Mouse (Mus musculus): Measurements from ENCODE around the gene Cks1b.

Cks1b gene

GRCm38 (mm10) chr3:89395806-89396653 is 22.2 kb downstream of the Cks1b start:
- peak; percentile 91 for DNase-seq (ENCODE audit: low spot score)

DNA sequence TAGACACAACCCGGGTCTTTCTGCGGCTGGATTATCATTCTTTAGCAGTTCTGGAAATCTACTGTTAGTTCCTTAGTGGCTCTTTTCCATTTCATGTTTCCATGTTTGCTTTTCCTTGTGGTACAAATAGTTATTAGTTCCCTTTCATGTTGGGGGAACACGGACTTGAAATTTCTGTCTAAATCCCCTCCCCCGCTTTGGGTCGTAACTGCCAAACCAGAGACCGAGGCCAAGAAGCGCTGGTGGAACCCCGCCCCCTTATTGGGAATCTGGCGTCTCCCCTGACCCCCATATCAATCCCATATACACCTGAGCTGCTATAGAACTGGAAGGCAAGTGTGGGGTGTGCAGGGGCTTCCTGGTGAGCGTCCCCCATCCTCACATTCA is 22.8 kb downstream of the Cks1b start:
- no peak for DNase-seq (ENCODE audit: low spot score)

DNA sequence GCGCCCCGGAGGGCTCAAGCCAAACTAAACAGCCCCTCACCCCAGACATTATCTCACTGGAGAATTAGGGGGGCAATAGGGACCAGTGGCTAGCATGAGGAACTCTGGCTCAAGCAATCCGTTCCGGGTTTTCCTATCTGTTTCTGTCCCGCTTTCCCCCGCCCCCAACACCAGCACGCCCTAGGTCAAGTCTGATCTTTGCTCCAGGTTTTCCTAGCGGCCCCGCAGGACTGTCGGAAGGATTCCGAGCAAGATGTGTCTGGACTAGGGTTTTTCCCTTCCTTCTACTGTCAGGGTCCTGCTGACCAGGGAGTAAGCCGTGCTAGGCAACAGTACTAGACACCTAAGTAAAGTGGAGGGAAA is 23.3 kb downstream of the Cks1b start:
- peak; percentile 95 for DNase-seq (ENCODE audit: low spot score)

- DNase-seq (ENCODE audit: low spot score), result peak; percentile 78
Measured at GRCm38 (mm10) chr3:89394006-89394893, 23.9 kb downstream of the Cks1b start, which contains the start of gene Zbtb7b. TSS of gene Zbtb7b (minus strand) at chr3:89394776.

- peak; percentile 98 for DNase-seq (ENCODE audit: low spot score)
Measured at GRCm38 (mm10) chr3:89393605-89394004, 24.6 kb downstream of the Cks1b start.

- peak; percentile 54 for DNase-seq (ENCODE audit: low spot score)
Measured at GRCm38 (mm10) chr3:89392871-89393311, 25.3 kb downstream of the Cks1b start.

DNA sequence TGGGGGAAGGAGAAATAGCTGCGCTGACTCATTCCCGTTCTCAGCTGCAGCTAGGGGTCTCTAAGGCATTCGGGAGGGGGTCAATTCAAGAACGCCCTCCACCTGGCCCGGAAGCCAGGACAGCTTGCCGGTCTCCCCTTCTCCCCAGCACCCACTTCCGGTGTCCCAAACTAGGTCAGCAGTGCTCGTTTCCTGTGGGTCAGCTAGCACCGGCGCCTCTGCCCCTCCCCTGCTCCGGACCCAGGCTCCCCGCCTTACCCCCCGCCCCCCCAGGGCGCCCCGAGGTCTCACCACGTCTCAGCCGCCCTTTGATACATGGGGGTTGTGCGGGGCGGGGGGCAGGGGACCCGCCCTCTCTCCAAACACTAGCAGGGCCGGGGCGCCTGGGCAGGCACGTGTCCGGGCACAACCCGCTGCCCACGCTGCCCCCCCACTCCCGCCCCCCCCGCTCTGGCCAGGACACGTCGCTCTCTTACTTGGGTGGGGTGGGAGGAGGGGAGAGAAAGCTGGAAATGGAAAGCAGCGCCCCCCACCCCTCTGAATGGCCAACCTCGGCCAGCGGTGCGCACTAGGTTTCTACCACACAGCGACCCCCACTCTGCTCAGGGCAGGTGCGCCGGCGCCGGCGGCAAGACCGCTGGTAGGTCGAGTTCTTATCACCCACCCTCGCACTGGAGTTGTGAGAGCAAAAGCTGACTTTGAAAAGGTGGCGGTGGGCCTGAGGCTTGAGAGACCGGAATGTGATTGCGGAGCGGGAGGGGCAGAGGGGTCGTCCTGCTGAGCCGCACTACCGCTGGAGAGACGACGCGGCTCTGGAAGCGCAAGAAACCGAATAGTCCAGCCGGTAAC is 26.3 kb downstream of the Cks1b start:
- DNase-seq (ENCODE audit: low spot score), result peak; percentile 67

DNA sequence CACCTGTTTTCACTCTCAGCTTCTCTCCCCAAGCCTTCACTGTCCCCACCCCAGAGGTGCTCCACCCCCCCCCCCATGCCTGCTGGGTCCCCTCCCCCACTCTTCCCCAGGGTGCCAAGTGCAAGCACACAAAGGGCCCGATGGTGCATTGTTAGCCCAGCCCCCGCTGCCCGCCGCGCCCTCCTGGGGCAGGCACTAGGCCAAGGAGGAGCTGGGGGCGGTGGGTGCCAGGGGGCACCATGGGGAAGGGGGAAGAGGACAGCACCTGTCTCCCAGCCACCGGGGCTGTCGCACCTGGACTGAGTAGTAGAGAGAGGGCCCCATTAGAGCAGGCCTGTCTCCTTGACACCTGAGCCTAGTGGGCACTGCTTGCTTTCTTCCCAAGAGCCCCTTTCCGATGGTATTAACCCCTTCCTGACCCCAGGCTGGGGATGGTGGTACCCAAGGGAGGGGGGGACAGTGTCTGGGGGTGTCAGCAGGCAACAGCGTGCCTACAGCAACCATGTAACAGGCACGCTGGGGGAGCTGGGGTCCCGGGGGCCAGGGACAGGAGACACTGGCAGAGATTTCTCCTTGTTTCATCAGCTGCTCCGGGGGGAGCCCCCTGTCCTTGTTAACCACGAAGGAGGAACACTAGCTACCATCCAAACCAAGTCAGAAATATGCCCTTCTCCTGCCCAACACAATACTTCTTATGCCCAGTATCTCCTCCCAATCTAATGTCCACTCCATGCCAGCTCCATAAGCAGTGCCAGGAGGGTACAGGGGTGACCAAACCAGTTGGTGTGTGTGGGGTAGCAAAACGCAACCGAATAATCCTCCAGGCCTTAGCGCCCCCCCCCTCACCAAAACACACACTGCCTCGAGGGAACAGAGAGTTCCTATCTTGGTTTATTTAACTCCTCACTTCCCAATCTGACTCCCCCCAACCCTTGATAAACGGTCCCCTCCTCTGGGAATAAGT is 27.2 kb downstream of the Cks1b start:
- DNase-seq (ENCODE audit: low spot score), result no peak

DNA sequence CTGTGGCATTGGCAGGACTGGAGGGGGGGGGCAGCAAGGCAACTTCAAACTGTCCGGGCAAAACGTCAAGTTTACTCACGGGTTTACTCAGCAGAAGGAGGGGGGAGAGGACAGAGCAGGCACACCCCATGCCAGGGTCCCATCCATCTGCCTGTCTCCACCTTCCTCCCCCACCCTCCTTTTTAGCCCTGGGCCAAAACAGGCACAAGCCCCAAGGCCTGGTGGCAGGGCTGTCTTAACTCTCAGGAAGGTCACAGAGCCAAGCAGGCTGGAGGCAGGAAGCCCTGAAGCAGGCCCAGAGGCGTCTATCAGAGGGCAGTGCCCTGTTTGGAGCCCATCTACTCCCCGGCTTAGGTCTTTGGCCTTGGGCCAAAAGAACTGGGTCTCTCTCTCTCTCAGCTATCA is 28.1 kb downstream of the Cks1b start:
- DNase-seq (ENCODE audit: low spot score), result no peak

- DNase-seq (ENCODE audit: low spot score), result peak; percentile 70
Measured at GRCm38 (mm10) chr3:89388901-89389740, 29.1 kb downstream of the Cks1b start.

DNA sequence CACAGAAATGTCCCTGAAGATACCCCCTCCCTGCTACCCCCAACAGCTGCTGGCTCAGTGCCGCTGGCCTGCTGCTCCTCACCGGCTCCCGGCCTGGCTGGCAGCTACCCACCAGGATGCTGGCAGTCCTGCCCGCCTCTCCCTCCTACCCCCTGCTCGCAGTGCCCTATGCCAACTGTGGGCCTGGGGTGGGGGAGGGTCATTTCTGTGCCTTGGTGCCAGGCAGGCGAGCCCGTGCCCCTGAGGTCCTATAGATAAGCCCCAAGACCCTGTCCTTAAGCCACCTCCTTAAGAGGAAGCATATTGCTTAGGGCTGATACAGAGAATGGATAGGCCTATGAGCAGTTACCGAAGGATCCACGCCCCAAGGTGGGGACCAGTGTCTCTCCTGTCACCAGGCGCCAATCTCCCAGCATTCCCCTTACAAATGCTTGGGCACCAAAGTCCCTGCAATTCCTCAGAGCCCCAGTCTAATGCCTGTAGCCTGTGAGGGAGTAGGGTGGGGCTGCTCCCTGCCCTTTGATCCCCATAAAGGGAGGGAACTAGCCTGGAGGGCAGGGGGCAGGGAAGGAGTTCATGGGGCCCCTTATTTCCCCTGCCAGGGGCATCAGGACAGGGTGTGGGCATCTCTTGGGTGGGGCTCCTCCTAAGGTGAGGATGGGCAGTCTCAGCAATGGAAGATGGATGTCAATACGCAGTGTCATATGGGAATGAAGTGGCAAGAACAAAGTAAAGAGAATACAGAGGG is 29.9 kb downstream of the Cks1b start:
- DNase-seq (ENCODE audit: low spot score), result no peak

GRCm38 (mm10) chr3:89387632-89388031 is 30.6 kb downstream of the Cks1b start:
- no peak for DNase-seq (ENCODE audit: low spot score)

DNA sequence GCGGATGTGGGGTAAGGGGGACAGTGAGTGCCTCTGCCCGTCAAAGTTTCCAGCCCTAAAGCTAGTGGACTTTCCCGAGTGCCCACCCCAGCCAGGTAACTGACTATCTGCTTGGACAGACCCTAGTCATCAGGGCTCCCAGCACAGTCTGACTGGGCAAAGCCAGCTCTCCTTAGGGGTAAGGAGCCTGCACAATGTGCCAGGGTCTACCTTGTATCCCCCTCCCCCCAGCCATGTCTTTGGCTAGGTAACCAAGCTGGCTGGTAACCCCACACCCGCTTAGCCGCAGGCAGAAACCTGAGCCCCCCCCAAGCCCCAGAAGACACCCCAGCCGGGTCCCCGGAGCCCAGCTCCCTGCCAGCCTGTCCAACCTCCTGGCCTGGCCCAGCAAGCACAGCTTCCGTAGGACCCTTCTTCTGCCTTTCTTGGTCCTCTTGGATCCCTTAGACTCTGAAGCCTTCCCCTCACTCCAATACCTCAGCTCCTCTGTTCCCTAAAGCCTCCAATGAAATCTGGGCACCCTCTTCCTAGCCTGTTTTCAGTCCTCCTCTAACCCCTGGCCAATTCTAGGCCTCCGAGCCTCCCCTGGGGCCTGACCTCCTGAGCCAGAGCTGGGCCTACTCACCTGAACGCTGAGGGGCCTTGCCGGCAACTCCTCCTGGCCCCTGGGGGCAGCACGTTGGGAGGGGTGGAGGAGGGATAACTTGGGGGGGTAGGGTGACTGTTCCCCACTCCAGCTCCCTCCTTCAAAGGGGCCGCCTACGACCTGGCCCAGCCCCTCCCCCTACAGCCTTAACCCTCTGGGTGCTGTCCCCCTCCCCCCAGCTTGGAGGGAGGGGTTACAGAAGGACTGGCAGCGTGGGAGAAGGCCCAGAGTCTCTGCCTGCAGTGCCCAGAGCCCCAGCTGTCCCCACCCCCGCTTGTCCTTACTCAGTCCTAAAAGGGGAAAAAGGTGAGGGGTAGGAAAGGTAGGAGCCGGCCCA is 31.5 kb downstream of the Cks1b start:
- no peak for DNase-seq (ENCODE audit: low spot score)

DNA sequence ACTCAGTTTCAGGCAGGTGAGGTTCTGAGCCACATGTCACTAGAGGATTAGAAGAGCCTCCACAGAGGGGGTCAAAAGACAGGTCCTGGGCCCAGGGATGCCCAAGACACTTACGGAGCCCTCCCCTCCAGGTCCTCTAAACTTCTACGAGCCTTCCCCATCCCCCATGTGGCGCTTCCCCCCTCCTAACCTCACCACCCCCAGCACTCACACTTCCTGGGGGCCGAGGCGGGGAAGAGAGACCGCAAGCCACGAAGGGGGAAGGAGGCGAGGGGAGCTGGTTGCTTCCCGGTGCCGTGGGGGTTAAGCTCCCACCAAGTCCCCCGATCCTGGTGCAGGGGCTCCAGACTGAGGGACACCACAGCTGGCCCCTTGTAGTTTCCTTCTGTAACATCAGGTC is 32.7 kb downstream of the Cks1b start:
- no peak for DNase-seq (ENCODE audit: low spot score)

- no peak for DNase-seq (ENCODE audit: low spot score)
Measured at GRCm38 (mm10) chr3:89384331-89385076, 33.7 kb downstream of the Cks1b start.

DNA sequence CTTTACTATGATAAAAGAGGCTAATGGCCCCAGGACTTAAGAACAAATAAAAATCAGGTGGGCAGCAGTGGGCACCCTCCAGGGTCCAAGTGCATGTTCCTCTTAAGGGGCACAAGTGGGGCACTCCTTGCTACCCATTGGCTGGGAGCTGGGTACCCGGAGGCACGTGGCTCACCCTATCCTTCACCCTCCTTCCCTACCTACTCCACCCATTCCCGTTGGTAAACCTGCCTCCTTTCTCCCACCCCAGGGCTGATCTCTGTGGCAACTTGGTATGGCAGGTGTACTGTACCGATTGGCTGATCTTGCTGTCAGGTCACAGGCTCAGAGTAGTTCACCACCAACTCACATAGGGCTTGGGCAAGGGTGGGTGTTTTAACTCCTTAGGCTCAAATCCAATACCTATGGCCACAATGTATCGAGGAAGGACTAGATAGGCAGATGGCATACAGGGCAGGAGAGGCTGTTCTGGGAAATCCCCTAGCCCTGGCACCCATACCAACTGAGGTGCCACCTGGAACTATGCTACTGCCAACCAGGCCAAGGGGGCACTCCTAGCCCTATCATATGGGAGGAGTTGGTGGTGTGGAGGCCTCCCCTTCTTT is 34.4 kb downstream of the Cks1b start:
- no peak for DNase-seq (ENCODE audit: low spot score)

DNA sequence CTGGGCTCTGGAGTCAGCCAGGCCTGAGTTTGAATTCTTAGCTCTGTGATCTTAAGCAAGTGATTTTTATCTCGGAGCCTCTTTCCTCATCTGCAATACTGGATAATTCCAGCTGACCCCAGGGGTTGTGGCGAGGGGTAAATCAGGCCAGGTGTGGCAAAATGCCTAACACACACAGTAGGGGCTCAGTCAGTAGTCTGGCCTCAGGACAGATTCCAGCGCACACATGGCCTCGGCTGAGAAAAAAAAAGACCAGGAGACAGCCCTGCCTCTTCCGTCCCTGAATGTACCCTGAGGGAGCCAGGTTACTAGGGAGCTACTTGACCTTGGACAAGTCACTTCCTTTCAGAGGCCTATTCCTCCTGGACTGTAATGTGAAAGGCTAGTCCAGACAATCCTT is 35.2 kb downstream of the Cks1b start:
- DNase-seq (ENCODE audit: low spot score), result no peak

All from embryo, embryonic 10.5 days (tissue).